Mouse (Mus musculus) C2C12 (cell line): ENCODE data around the gene Lhx2.

Experiments used
- CTCF ChIP-seq: IDR thresholded peaks from one replicate; pipeline ENCODE4 v1.5.1; 2011; ENCODE audit not compliant: control insufficient read depth, insufficient read depth, insufficient read length
- FOSL1 ChIP-seq: IDR thresholded peaks from one replicate; pipeline ENCODE4 v1.8.0; 2011; ENCODE audit warnings: mild to moderate bottlenecking, low read length; ENCODE audit not compliant: poor library complexity, insufficient read depth, severe bottlenecking
- MAX ChIP-seq: IDR thresholded peaks from one replicate; pipeline ENCODE4 v1.6.1; 2011; ENCODE audit warnings: mild to moderate bottlenecking, control low read depth
- MYOD1 ChIP-seq: IDR thresholded peaks from one replicate; pipeline ENCODE4 v1.6.1; 2011; ENCODE audit warnings: low read depth; ENCODE audit not compliant: control insufficient read depth, insufficient read length
- MYOG ChIP-seq: IDR thresholded peaks from one replicate; pipeline ENCODE4 v1.6.1; 2011; ENCODE audit not compliant: control insufficient read depth, insufficient read length; ENCODE audit errors: extremely low read depth
- USF1 ChIP-seq: IDR thresholded peaks from one replicate; pipeline ENCODE4 v1.6.1; 2011; ENCODE audit warnings: low read depth, mild to moderate bottlenecking, control low read depth, moderate library complexity

DNA sequence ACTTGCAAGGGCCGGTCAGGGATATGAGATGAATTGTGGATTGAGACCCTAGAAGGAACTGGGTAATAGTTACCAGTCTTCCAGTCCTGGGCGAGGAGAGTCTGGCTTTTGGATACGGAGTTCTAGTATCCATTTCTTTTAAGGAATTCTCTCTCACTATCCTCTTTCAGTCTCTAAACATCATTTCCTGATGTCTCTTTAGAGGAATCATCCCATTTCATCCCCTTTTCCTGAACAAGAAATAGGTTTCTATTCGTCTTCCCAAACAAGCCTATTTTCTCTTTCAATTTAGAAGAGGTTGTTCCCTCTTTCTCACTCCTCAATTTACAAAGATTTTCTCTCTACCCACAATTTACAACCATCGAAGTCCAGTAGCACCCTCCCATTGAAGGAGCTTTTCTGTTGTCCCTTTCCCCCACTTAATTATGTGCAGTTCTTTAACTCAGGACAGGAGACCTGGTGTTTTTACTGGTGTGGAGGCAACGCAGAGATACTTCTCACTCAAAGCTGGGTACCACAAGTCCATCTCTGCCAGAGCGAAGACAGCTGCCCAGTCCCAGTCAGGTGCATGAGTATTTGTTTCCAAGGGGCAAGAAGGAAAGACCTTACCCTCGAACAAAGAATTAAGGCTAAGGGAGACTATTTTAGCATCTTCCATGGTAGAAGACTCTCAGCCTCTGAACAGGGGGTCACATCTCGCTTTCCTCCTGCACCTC lies 987 bp downstream of the Lhx2 start:
- no peak for TF ChIP-seq USF1
- TF ChIP-seq CTCF: no peak
- no peak for TF ChIP-seq MAX
- TF ChIP-seq MYOG: no peak
- no peak for TF ChIP-seq FOSL1
- TF ChIP-seq MYOD1: no peak
